Mouse (Mus musculus) left cerebral cortex, postnatal 14 days (tissue): ENCODE data around the gene Agk. TPM values are rescaled to one million over a fixed set of nuclear protein-coding genes. Genes with fewer than 3 reads are reported as not detected.
A peak's percentile ranks its signal among the peaks of the same experiment; 100 is the strongest.

Experiments used
- DNase-seq, 2 experiments: peaks; one replicate each; pipeline ENCODE4 v3.0.0; 2021 to 2022; ENCODE audit warnings: low spot score in 2 of 2, mixed read lengths in 1 of 2
- intact Hi-C: fragments of 180-260 bp; cut with DNase I; formaldehyde crosslinking; loops from one replicate; pipeline ENCODE4 v1.15.1; 2025
- total RNA-seq, 2 experiments: library from RNA; stranded (reverse); gene quantifications; 2 replicates each; pipeline ENCODE4 v1.2.3; 2021

Gene Agk
- total RNA-seq, 2 experiments from 2014 or later: 50.7 to 51.6 TPM

GRCm38 (mm10) chr6:40435151-40436046 lies 110.4 kb downstream of the Agk start:
- DNase-seq: peak; percentile 69 to 78
- intact Hi-C loops: loop anchor here (5.0 kb wide), 1 partner anchor 37 kb away; the partner anchor contains the start of gene Ssbp1

GRCm38 (mm10) chr6:40436047-40436483 lies 111.1 kb downstream of the Agk start, which contains the start of gene E330009J07Rik:
E330009J07Rik (minus strand) TSS chr6:40436135.
- DNase-seq: peak; percentile 67 to 75
- intact Hi-C loops: loop anchor here (5.0 kb wide), 1 partner anchor 36 kb away; the partner anchor contains the start of gene Ssbp1

GRCm38 (mm10) chr6:40438936-40439335 lies 114.0 kb downstream of the Agk start, which contains the start of gene Wee2:
Wee2 (plus strand) TSS chr6:40439088.
- DNase-seq: no peak
- intact Hi-C loops: loop anchor here (5.0 kb wide), 1 partner anchor 33 kb away; the partner anchor contains the start of gene Ssbp1

GRCm38 (mm10) chr6:40439731-40440130 lies 114.8 kb downstream of the Agk start:
- intact Hi-C loops: loop anchor here (5.0 kb wide), 1 partner anchor 33 kb away; the partner anchor contains the start of gene Ssbp1
- DNase-seq: no peak

DNA sequence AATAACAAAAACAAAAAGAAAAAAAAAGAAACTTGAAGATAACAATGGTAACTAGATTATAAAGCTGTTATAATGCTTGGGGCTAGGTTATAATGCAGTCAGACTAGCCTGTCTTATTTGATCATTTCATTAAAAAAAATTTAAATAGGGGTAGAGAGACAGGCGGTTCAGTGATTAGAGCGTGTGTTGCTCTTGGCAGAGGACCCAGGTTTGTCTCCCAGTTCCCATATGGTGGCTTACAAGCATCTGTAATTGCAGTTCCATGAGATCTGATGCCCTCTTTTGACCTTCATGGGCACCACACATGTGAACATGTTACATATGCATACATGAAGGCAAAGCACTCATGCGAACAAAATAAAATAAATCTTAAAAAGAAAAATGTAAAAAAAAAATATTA lies 116.3 kb downstream of the Agk start:
- DNase-seq: no peak
- intact Hi-C loops: no loop called here

GRCm38 (mm10) chr6:40441755-40442154 lies 116.8 kb downstream of the Agk start:
- intact Hi-C loops: no loop called here
- DNase-seq: no peak

GRCm38 (mm10) chr6:40443281-40443928 lies 118.4 kb downstream of the Agk start:
- intact Hi-C loops: no loop called here
- DNase-seq: no peak

Other genes starting within 250 kb of the Agk start
- gene E330009J07Rik, start 111.0 kb downstream of the Agk start, total RNA-seq: 10 to 100 TPM; 38.6 to 45.2 TPM
- gene Wee2, start 113.9 kb downstream of the Agk start, total RNA-seq: not detected
- gene Ssbp1, start 146.2 kb downstream of the Agk start, total RNA-seq: 10 to 100 TPM; 31.8 to 37.1 TPM
- not detected for gene Tas2r137, start 166.1 kb downstream of the Agk start, total RNA-seq
- not detected for gene Tas2r108, start 168.4 kb downstream of the Agk start, total RNA-seq
- gene Prss37, start 194.3 kb downstream of the Agk start, total RNA-seq: not detected
- gene Olfr461, start 229.9 kb downstream of the Agk start, total RNA-seq: not detected
- not detected for gene Olfr460, start 244.3 kb downstream of the Agk start, total RNA-seq